Mouse (Mus musculus) hematopoietic stem cell, adult 5-6 weeks (primary cell): ENCODE data around the gene Nsdhl. TPM values are rescaled to one million over a fixed set of nuclear protein-coding genes. Genes with fewer than 3 reads are reported as not detected.

ENCODE experiments used
- ATAC-seq, 2 experiments: fragments of 125-278 bp in 1 of 2; replicated peaks in 1 of 2; 2 replicates each; pipeline ENCODE4 v1.8.0; 2016 to 2017; ENCODE audit warnings: inconsistent platforms in 2 of 2, mild to moderate bottlenecking in 2 of 2, moderate number of reproducible peaks in 2 of 2, low read depth in 1 of 2, moderate TSS enrichment in 1 of 2; ENCODE audit not compliant: low FRiP score in 2 of 2, poor library complexity in 2 of 2, severe bottlenecking in 2 of 2, insufficient read depth in 1 of 2, low TSS enrichment in 1 of 2
- total RNA-seq: library from RNA; stranded (forward); fragments of 172-1452, 232-1000 nt; gene quantifications from 2 replicates; pipeline ENCODE4 v1.2.3, GENCODE M21; 2017

Nsdhl gene
- total RNA-seq, 1 experiment from 2014 or later, result 16.8 TPM

- ATAC-seq, result no peak
Measured at GRCm38 (mm10) chrX:72988431-72988830, 70.1 kb downstream of the Nsdhl start.

DNA sequence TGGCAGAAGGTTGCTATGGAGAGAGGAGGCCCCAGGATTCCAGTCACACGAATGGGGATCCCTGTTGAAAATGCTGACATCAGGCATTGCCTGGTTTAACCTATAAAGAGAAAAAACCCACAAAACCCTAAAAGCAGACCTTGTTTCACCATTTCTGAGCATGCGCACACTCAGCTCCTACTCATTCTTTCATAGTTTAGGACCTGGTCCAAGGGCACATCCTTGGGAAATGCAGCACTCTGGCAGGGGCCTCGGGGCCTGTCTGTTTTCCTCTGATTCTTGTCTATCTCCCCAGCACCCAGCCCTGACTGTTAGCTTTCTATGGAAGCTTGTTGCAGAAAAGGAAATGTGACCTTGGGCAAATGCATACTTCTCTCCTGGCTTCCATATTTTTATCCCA is 72.2 kb downstream of the Nsdhl start:
- ATAC-seq, result no peak

- ATAC-seq, result peak in 1 of 2 experiments; percentile 42; a peak in 1 of 4 replicates
Measured at GRCm38 (mm10) chrX:72992291-72992919, 74.0 kb downstream of the Nsdhl start.

- ATAC-seq, result no peak
Measured at GRCm38 (mm10) chrX:72995542-72995941, 77.2 kb downstream of the Nsdhl start.

- ATAC-seq, result no peak
Measured at GRCm38 (mm10) chrX:73003110-73003509, 84.8 kb downstream of the Nsdhl start.

- ATAC-seq, result no peak
Measured at GRCm38 (mm10) chrX:73005678-73006077, 87.3 kb downstream of the Nsdhl start.

GRCm38 (mm10) chrX:73007597-73008479 is 89.5 kb downstream of the Nsdhl start:
- ATAC-seq, result peak; percentile 98 to 99

Other genes with a start within 250 kb of the Nsdhl start
- gene Gabrq, start 93.4 kb upstream of the Nsdhl start, total RNA-seq, result not detected in 2 replicates
- gene Cetn2, start 146 bp upstream of the Nsdhl start, total RNA-seq, result 98.1 and 157 TPM in 2 replicates
- 0.13 TPM in 1 of 2 replicates, not detected in the other for gene Zfp185, start 68.8 kb downstream of the Nsdhl start, total RNA-seq
- gene Pnma5, start 118.5 kb downstream of the Nsdhl start, total RNA-seq, result not detected in 2 replicates
- not detected in 2 replicates for gene Pnma3, start 146.2 kb downstream of the Nsdhl start, total RNA-seq
- gene Xlr4a, start 163.9 kb downstream of the Nsdhl start, total RNA-seq, result 39.3 and 48.7 TPM in 2 replicates
- 7.7 and 7.9 TPM in 2 replicates for gene Xlr3a, start 178.5 kb downstream of the Nsdhl start, total RNA-seq
- 0.15 TPM in 1 of 2 replicates, not detected in the other for gene Gm14685, start 198.5 kb downstream of the Nsdhl start, total RNA-seq
- not detected in 2 replicates for gene Xlr5b, start 230.2 kb downstream of the Nsdhl start, total RNA-seq
- gene DXBay18, start 230.9 kb downstream of the Nsdhl start, total RNA-seq, result not detected in 2 replicates